Mouse (Mus musculus) liver, adult 2 months (tissue): Measurements from ENCODE around the gene Ngf. TPM values are rescaled to one million over a fixed set of nuclear protein-coding genes. Genes with fewer than 3 reads are reported as not detected.

ENCODE experiments used
- DNase-seq: peaks from one replicate; pipeline ENCODE4 v3.0.0-alpha.2; 2011; ENCODE audit warnings: low read depth, low spot score; ENCODE audit errors: extremely low read depth
- H3K27ac ChIP-seq: fragments of 200-500 bp; replicated peaks from 2 replicates; pipeline ENCODE4 v1.5.1; 2012; ENCODE audit warnings: low read depth, mild to moderate bottlenecking, control low read depth, inconsistent platforms, low read length; ENCODE audit not compliant: insufficient read depth
- H3K27me3 ChIP-seq: fragments of 200-500 bp; 2 replicates; pipeline ENCODE4 v1.6.1; 2012; ENCODE audit warnings: mild to moderate bottlenecking, moderate library complexity, low read length, inconsistent platforms; ENCODE audit not compliant: control insufficient read depth, insufficient read depth
- H3K36me3 ChIP-seq: fragments of 200-500 bp; 2 replicates; pipeline ENCODE4 v1.6.1; 2012; ENCODE audit warnings: low read length, inconsistent platforms; ENCODE audit not compliant: control insufficient read depth, insufficient read depth
- H3K4me1 ChIP-seq: fragments of 200-500 bp; 2 replicates; pipeline ENCODE4 v1.6.1; 2011; ENCODE audit warnings: low read length; ENCODE audit not compliant: control insufficient read depth, insufficient read depth
- H3K4me3 ChIP-seq: fragments of 200-500 bp; 2 replicates; pipeline ENCODE4 v1.5.1; 2011; ENCODE audit warnings: low read depth, mild to moderate bottlenecking, control low read depth, low read length, moderate library complexity; ENCODE audit not compliant: insufficient read depth
- H3K79me2 ChIP-seq: fragments of 200-500 bp; 2 replicates; pipeline ENCODE4 v1.6.1; 2012; ENCODE audit warnings: inconsistent platforms, mild to moderate bottlenecking, low read length, moderate library complexity; ENCODE audit not compliant: control insufficient read depth, insufficient read depth
- H3K9ac ChIP-seq: fragments of 200-500 bp; 2 replicates; pipeline ENCODE4 v1.6.1; 2012; ENCODE audit warnings: low read depth, mild to moderate bottlenecking, control low read depth, inconsistent platforms, low read length
- CTCF ChIP-seq: fragments of 200-500 bp; IDR thresholded peaks from 2 replicates; pipeline ENCODE4 v1.5.1; 2011; ENCODE audit warnings: low read depth, low read length, control low read depth
- POLR2A ChIP-seq: fragments of 200-500 bp; IDR thresholded peaks from 2 replicates; pipeline ENCODE4 v1.6.1; 2011; ENCODE audit warnings: low read length, control low read depth; ENCODE audit not compliant: insufficient read depth; ENCODE audit errors: extremely low read depth
- WGBS: fragments of 180-500 bp; shearing (Covaris S2); methylation state at CpG from one replicate; pipeline ENCODE4 v1.1.7; 2018; 5-methylcytosine and 5-hydroxymethylcytosine counted together
- polyA plus RNA-seq: library from polyadenylated mRNA; depleted of rRNA; stranded (reverse); fragments of >200 nt; gene quantifications from 2 replicates; pipeline ENCODE4 v1.2.3, GENCODE M21; 2012
- total RNA-seq: library from RNA; depleted of rRNA; stranded (reverse); fragments of >200 nt; gene quantifications from 2 replicates; pipeline ENCODE4 v1.2.3, GENCODE M21; 2014

The Ngf gene
- total and polyA plus RNA-seq, 2 experiments, result 3.4 to 8.5 TPM

DNA sequence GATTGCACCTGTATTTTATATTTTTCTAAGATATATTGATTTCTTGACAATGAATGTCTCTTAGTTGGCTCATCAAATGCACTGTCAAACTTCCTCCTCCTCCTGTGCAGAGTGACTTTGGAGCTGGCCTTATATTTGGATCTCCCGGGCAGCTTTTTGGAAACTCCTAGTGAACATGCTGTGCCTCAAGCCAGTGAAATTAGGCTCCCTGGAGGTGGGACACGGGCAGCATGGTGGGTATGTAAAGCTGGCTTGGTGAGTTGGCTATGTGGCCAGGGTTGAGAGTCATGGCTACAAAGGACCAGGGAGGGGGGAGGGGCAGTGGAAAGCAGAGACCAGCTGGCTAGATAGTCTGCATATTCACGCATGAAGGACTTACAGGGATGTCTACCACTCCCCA is 39.9 kb downstream of the Ngf start:
- no peaks in the 10 kb centered on the region for H3K27me3 ChIP-seq
- 65% methylated on average over 3 of the region's 3 CpGs for WGBS
- no peak overlapping the region for H3K4me3 ChIP-seq
- H3K4me1 ChIP-seq, result no peaks in the 10 kb centered on the region
- no peaks in the 10 kb centered on the region for H3K36me3 ChIP-seq
- DNase-seq, result no peak
- no peak overlapping the region for H3K27ac ChIP-seq
- no peaks in the 10 kb centered on the region for H3K79me2 ChIP-seq
- TF ChIP-seq CTCF (no peak), POLR2A (no peak)
- H3K9ac ChIP-seq, result no peak overlapping the region

GRCm38 (mm10) chr3:102516937-102517336 is 47.2 kb downstream of the Ngf start:
- no peaks in the 10 kb centered on the region for H3K79me2 ChIP-seq
- H3K27ac ChIP-seq, result no peak overlapping the region
- H3K9ac ChIP-seq, result no peak overlapping the region
- H3K36me3 ChIP-seq, result no peaks in the 10 kb centered on the region
- TF ChIP-seq POLR2A, result no peak
- no peak for TF ChIP-seq CTCF
- no peak overlapping the region for H3K4me3 ChIP-seq
- no peaks in the 10 kb centered on the region for H3K27me3 ChIP-seq
- no peak for DNase-seq
- 57% methylated on average over 4 of the region's 4 CpGs for WGBS
- H3K4me1 ChIP-seq, result no peaks in the 10 kb centered on the region

DNA sequence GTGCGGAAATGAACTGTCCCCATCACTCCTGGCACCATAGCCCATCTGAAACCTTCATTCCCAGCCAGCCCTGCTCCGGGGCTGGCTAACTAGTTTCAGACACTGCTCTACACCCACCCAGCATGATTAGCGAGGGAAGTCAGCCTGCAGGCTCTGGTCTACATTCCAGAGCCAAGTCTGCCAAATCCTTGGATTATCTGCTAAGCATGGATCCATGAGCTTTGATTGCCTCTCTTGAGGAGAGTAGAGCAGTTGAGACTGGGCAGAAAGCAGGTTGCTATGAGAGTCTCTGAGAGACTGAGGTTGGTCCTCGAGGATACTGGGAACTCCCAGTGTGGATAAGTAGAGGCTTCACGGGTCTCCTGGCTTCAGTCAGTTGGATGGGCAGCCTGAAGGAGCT is 51.3 kb downstream of the Ngf start:
- Histone ChIP-seq H3K27me3 (no peaks in the 10 kb centered on the region), H3K4me1 (no peaks in the 10 kb centered on the region), H3K4me3 (no peak overlapping the region), H3K79me2 (no peaks in the 10 kb centered on the region), H3K36me3 (no peaks in the 10 kb centered on the region), H3K9ac (no peak overlapping the region), H3K27ac (no peak overlapping the region)
- TF ChIP-seq CTCF (no peak), POLR2A (no peak)
- no peak for DNase-seq
- WGBS, result 72% methylated on average over 5 of the region's 5 CpGs

DNA sequence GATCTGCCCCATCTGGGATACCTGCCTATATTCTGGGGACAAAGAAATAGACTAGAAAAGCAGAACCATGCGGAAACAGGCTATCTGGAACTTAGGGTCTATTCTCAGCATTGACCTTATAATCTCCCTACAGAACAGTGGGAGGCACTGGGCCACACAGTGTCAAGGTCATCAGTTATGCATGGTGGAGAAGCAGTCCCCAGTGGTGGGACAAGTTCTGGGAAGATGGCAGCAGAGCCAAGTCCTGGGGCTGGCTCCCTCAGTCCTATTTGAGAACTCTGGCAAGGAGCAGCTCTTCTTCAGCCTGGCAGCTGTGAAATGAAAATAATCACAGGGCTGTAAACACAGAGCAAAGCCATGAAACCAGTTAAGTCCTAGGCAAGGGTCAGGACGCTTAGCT is 54.0 kb downstream of the Ngf start:
- no peaks in the 10 kb centered on the region for H3K36me3 ChIP-seq
- TF ChIP-seq POLR2A (no peak), CTCF (no peak)
- WGBS, result 80% methylated on average over 2 of the region's 2 CpGs

GRCm38 (mm10) chr3:102524951-102525350 is 55.2 kb downstream of the Ngf start:
- H3K4me1 ChIP-seq, result no peaks in the 10 kb centered on the region
- DNase-seq, result no peak
- WGBS, result 83% methylated on average over 7 of the region's 7 CpGs
- H3K27me3 ChIP-seq, result no peaks in the 10 kb centered on the region
- no peak overlapping the region for H3K27ac ChIP-seq
- TF ChIP-seq CTCF (no peak), POLR2A (no peak)
- H3K79me2 ChIP-seq, result no peaks in the 10 kb centered on the region
- H3K4me3 ChIP-seq, result no peak overlapping the region
- H3K9ac ChIP-seq, result no peak overlapping the region
- H3K36me3 ChIP-seq, result no peaks in the 10 kb centered on the region

More for the DNA sequence above, 54.0 kb downstream of the Ngf start:
- Histone ChIP-seq H3K4me1 (no peaks in the 10 kb centered on the region), H3K9ac (no peak overlapping the region), H3K79me2 (no peaks in the 10 kb centered on the region), H3K4me3 (no peak overlapping the region), H3K27ac (no peak overlapping the region), H3K27me3 (no peaks in the 10 kb centered on the region)
- no peak for DNase-seq

DNA sequence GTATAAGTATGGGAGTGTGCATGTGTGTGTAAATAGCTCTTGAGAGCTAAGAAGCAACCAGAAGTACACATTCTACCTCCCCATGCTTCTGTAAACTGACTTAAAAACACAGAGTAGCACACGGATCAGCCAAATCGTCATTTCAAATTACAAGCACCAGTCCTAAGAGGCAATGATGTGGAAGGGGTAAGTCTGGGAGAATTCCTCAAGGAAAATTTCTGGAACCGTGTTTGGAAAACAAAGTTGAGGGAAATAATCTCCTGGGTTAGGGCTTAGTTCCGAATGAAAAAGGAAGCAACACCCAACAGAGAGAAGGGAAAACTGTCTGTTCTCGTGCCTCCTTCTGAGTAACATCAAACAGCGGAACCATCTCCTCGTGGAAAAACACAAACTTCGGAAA is 56.1 kb downstream of the Ngf start:
- no peak overlapping the region for H3K27ac ChIP-seq
- no peak overlapping the region for H3K9ac ChIP-seq
- H3K27me3 ChIP-seq, result no peaks in the 10 kb centered on the region
- WGBS, result 74% methylated on average over 8 of the region's 8 CpGs
- no peak for DNase-seq
- H3K79me2 ChIP-seq, result no peaks in the 10 kb centered on the region
- no peak for TF ChIP-seq POLR2A
- TF ChIP-seq CTCF, result no peak
- no peaks in the 10 kb centered on the region for H3K4me1 ChIP-seq
- H3K36me3 ChIP-seq, result no peaks in the 10 kb centered on the region
- H3K4me3 ChIP-seq, result no peak overlapping the region

DNA sequence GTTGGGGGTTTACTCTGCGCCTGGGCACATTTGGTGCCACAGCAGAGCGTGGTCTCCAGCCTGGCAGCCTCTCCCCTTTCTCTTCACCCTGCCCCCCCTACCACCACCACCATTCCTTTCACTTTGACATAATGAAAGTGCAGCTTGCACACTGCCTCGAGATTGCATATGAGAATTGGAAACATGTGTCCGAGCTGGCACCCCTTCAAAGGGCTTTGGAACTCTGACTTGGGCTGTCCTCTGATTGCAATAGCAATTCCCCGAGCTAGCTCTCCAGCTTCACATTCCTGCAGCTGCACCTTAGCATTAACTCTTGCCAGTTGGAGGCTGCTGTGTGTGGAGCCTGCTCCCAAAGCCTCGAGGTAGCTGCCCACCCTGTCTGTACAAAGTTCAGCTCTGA is 56.8 kb downstream of the Ngf start:
- 43% methylated on average over 6 of the region's 6 CpGs for WGBS

More for the DNA sequence above, 56.8 kb downstream of the Ngf start:
- H3K36me3 ChIP-seq, result no peaks in the 10 kb centered on the region
- DNase-seq, result peak; percentile 39
- H3K4me3 ChIP-seq, result no peak overlapping the region
- H3K27ac ChIP-seq, result no peak overlapping the region
- TF ChIP-seq CTCF (no peak), POLR2A (no peak)
- H3K4me1 ChIP-seq, result no peaks in the 10 kb centered on the region
- H3K9ac ChIP-seq, result no peak overlapping the region
- H3K27me3 ChIP-seq, result no peaks in the 10 kb centered on the region
- H3K79me2 ChIP-seq, result no peaks in the 10 kb centered on the region
